Mouse (Mus musculus): ENCODE measurements around the gene Akap5. TPM values are rescaled to one million over a fixed set of nuclear protein-coding genes. Genes with fewer than 3 reads are reported as not detected.

The Akap5 gene
- polyA plus RNA-seq (2015; fragmentation: Nextera tagmentation; extraction: Ambion mirVana), result 15.4 and 15.8 TPM in 2 replicates

GRCm38 (mm10) chr12:76324679-76325431 is at the start of gene Akap5:
Gene Akap5, plus strand, starts transcription at chr12:76324891.

DNA sequence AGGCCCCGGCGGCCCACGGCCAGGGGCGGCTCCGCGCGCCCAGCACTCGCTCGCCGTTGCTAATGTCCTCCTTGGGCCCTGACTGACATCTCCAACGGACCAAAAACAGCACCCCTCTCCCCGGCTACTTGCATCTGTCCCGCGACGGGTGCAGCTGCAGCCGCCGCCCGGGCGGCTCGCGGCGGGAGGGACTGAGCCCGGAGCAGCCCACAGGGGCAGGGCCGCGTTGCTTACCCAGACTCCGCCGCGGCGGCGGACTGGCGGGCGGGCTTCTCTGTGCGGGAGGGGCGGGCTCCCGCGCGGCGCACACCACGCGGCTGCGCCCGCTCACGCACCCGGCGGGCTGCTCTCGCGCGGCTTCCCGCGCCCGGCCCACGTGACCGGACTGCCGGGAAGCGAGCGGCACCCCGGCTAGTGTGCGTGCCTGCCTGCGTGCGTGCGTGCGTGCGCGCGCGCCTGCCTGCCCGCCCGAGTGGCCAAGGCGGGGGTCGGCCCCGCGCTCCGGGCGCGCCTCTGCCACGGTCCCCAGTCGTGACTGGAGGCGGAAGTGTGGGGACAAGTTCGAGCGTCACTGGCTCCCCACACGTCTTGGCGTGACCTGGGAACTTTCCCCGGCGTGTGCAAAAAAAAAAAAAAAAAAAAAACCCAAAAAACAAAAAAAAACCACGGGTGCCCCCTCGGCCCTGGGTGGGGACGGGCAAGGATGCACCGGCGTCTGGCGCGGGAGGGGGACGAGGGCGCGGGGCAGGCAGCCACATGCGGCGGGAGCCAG is 44.7 kb downstream of the Akap5 start, which contains the start of gene Zbtb25:
TSS of gene Zbtb25 (minus strand) at position 397 of the 772 bp plus-strand sequence.

GRCm38 (mm10) chr12:76369978-76370830 is 45.5 kb downstream of the Akap5 start, which contains the start of gene Zbtb1:
Gene Zbtb1, plus strand, starts transcription at chr12:76370266.

Other genes with a start within 250 kb of the Akap5 start
- 0.22 and 0.32 TPM in 2 replicates for gene Esr2, start 147.6 kb upstream of the Akap5 start, polyA plus RNA-seq (2015; fragmentation: Nextera tagmentation; extraction: Ambion mirVana)
- not detected in 2 replicates for gene Tex21, start 78.1 kb upstream of the Akap5 start, polyA plus RNA-seq (2015; fragmentation: Nextera tagmentation; extraction: Ambion mirVana)
- gene Mthfd1, start 69.6 kb upstream of the Akap5 start, polyA plus RNA-seq (2015; fragmentation: Nextera tagmentation; extraction: Ambion mirVana), result 30.1 and 32.1 TPM in 2 replicates
- gene Zbtb25, start 44.7 kb downstream of the Akap5 start, polyA plus RNA-seq (2015; fragmentation: Nextera tagmentation; extraction: Ambion mirVana), result 11.7 and 14.3 TPM in 2 replicates
- 2.8 and 3.1 TPM in 2 replicates for gene Zbtb1, start 45.4 kb downstream of the Akap5 start, polyA plus RNA-seq (2015; fragmentation: Nextera tagmentation; extraction: Ambion mirVana)
- gene Hspa2, start 79.3 kb downstream of the Akap5 start, polyA plus RNA-seq (2015; fragmentation: Nextera tagmentation; extraction: Ambion mirVana), result 14.1 and 15.2 TPM in 2 replicates
- 2.8 and 3.8 TPM in 2 replicates for gene Ppp1r36, start 92.6 kb downstream of the Akap5 start, polyA plus RNA-seq (2015; fragmentation: Nextera tagmentation; extraction: Ambion mirVana)
- gene Plekhg3, start 206.0 kb downstream of the Akap5 start, polyA plus RNA-seq (2015; fragmentation: Nextera tagmentation; extraction: Ambion mirVana), result 1.5 and 1.8 TPM in 2 replicates